Mouse (Mus musculus): ENCODE measurements at regions not wholly inside any gene's neighbourhood (a gene's known extent, or its start where the extent isn't known, plus 50 kb on each side); places are given as distances from the start of the nearest gene placed in this dataset.

DNA sequence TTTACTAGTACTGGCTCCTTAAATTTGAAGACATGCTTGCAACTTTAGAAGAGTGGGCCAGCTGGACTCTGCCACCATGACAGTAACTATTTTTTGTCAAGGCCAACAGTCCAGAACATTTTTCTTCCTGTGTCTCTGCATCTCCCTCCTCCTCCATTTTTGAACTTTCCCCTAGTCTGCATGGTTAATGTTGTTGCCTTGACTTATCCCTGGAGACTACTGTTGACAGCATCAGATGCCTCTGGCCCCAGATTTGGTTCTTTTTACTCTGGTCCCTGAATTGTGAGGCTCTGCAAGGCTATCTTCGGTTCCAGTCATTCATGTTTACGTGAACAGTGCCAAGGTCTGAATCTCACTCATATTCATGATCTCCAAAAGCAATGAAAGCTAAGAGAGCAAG is 724.4 kb upstream of the 2610301B20Rik start:
- DNase-seq, result no peak

DNA sequence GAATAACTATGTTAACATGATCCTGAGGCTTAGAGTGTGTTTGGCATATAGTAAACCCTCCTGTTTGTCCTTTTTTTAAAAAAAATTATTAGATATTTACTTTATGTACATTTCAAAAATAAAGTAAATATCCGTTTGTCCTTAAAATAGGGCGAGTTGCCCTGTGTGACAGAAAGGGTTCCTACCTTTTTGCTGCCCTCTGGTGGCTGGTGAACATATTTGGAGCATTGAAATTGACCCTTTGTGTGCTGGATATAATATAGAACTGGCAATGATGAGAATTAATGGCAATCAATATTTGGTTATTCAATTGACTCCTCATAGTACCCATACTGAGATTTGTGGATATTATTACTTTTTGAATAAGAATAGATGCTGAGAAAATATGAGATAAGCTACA is 723.8 kb upstream of the 2610301B20Rik start:
- peak; percentile 18 to 22 for DNase-seq

DNA sequence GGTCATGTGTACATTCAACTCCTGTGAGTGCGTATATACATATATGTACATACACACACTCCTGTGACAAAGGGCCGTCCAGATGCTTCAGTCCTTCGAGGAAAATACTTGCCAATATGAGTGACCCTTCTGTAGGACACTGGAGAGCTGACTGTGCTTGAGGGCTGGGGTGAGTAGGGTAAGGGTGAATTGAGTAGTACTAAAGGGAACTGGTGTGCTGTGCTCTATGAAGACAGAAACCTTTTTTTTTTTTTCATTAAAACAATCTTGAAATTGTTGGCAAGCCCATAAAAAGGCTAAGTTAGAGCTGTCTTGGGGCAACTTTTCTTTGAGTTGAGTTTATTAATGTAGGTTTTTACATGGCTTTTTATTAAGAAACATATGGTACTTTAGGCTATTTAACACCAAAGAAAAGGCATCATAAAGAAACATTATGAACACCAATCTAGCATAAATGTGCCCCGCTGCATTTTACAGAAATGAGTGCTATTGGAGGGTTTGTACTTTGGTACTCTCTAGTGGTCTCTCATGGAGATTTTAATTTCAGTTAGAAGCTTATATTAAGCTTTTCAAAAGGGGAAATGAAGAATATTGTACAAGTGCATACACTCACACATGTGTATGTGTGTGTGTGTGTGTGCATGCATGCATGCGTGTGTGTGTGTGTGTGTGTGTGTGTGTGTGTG is 718.5 kb upstream of the 2610301B20Rik start:
- DNase-seq, result no peak

DNA sequence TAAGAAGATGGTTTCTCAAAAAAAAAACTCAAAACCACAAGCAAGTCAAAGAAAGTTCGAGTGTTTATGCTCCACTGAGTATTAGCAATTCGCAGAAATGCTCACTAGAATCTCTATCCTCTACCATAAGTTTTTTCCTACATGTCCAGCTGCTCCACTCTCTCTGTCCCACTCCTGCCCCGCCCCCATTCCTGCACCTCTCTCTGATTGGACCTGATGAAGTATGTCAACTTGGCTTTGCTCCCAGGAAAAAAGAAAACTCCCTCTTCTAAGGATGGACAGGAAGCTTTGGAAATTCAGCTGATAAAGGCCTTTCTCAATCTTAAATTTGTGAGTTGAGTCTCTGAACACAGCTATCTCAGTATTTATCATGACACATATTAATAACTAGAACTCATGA is 684.4 kb upstream of the 2610301B20Rik start:
- no peak for DNase-seq

DNA sequence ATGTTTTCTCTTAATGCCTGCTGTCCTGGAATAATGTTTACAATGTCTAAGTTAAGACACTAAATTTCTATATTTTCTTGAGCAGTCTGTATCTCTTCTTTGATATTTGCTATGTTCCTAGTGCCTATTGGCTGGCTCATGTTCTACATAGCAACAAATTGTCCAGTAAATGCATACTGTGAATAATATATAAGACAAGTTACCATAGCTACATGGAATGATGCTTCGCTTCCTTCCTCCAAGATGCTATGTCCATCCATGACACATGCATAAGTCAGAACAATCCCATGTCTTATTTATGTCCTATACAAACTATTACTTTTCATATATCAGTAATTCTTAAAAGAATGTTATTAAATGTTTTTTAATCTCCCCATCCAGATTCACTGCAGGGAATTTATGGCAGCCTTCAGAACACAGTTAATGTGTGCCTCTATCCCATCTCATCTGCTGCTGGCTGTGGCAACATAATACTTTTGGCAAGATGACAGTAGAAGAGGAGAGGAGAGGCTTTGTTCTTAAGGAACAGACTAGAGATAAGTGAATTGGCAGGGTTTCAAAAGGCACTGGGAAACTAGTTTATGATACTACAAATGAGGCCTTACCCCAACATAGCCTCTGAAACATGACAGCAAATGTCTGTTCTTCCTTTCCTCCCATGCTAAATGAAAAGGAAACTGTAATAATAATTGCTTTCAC is 676.9 kb upstream of the 2610301B20Rik start:
- no peak for DNase-seq

DNA sequence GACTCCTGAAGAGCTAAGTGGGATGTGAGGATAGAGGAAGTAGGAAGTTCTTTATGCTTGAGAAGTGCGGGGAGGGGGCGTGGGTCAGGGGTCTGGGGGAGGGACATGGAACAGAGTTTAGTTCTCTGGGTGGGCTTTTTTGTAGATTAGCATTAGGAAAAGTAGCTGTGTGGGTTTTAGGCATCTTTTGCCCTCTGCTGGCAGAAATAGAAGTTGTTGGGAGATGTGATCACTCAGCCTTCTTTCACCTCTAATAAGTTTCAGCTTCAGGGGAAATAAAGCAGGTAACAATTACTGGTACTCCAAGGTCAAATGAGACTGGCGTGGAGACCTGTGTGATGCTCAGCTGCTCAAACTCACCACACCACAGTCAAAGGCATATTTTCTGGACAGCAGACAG is 672.5 kb upstream of the 2610301B20Rik start:
- DNase-seq, result no peak

DNA sequence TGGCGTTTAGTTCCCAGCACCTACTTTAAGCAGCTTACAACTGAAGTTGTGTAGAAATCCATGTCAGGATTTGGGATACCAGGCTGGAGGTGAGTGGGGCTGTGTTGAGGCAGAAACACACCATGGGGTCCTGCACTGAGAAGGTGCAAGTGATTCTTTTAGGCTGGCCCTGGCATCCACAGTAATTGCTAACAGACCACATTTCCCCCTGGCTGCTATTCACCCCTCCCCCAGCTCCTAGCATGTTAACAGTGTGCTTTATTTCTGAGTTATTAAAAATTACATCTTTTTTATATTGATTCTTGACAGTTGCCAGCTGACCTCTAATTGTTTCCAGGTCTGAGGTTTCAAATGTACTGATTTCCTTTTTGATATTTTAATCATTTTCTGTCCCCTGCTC is 670.1 kb upstream of the 2610301B20Rik start:
- DNase-seq, result no peak

DNA sequence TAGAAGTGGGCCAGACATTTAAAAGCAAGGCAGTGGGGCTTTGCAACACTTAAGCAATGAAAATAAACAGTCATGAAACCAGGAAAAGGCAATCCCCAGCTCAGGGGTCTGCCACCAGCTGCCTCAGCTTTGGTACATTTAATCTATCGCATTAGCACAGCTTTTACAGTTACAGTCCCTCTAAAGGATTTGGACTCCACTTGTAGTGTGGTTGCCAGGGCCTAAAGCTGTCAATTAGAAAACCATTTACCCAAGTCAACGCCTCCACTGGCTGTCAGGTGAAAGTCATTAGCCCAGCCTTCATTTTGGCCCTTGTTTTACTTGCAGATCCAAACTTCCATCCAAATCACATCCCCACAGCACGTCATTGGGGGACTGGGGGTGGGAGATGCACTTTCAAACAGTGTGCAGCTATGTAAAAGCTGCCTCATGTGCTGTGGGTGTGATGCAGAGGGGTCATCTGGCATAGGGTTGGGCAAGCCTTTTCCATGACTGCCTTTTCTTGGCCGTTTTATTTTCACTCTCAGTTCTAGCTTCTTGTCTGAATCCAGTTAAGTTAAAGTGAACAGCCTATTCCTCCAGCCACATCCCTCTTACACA is 664.9 kb upstream of the 2610301B20Rik start:
- no peak for DNase-seq

DNA sequence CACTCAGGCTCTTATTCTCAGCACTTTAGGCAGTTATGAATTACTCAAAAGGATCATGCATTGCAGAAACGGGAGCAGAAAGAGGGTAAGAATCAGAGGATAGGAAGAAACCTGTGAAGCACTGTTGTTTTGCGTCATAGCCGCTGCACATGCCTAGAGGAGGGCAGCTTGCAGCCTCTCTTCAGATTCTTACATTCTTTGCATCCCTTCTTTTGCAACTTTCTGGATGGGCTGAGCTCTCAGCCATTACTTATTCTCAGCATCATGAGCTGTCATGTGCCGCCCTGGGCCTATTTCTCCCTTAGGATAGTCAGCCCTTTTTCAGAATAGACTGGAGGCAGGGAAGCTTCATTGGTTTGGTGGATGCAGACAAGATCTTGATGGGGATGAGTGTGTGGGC is 663.0 kb upstream of the 2610301B20Rik start:
- no peak for DNase-seq

DNA sequence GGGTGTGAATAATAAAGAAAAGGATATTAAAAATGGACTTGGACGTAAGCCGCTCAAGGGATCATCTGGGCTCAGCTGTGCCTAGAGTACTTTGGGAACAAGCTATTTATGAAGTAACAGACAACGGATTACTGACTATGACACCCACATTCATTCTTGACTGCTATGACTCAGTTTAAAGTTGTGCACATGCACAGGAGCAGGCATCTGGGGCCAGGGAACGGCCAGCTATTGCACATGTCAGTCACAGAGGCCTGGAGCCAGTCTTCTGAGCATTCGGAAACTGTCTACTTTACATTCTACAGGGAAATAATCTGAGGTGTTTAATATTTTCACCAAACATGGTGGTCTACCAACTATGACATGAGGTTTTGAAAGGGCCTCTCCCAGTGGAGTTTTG is 639.0 kb upstream of the 2610301B20Rik start:
- DNase-seq, result no peak

DNA sequence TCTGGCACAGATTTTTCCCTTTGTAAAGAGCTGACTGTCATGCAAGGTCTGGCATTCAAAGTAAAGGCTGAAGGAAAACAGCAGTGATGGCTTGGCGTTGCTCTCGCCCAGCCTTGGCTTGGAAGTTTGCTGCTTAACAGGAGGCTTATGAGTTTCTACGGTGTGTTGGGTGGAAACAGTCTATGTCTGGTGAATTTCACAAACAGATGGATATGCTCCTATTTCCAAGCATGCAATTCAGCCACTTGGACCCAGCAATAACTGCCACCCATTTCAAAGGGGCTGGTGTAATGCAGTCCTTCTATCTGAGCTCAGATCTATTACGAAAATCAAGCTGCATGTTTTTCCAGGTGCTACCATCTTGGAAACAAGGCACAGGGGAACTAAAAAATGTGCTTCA is 632.2 kb upstream of the 2610301B20Rik start:
- DNase-seq, result no peak

DNA sequence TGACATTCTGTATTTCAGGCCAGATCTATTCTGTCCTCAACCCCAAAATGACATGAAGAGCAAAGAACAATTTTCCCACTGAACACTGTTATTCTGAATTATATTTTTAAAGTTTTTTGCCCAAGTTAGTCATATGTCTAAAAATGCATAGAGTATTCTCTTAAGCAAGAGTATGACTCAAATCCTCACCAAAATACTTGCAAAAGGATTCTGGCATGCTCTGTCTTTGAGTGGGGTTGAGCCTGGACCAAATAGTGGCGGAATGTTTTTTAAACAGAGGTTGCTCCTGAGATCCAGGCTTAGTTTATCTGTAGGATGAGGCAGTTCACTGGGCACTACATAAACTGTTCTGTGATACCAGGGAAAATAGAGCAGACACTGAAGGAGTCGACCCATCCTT is 631.4 kb upstream of the 2610301B20Rik start:
- no peak for DNase-seq

DNA sequence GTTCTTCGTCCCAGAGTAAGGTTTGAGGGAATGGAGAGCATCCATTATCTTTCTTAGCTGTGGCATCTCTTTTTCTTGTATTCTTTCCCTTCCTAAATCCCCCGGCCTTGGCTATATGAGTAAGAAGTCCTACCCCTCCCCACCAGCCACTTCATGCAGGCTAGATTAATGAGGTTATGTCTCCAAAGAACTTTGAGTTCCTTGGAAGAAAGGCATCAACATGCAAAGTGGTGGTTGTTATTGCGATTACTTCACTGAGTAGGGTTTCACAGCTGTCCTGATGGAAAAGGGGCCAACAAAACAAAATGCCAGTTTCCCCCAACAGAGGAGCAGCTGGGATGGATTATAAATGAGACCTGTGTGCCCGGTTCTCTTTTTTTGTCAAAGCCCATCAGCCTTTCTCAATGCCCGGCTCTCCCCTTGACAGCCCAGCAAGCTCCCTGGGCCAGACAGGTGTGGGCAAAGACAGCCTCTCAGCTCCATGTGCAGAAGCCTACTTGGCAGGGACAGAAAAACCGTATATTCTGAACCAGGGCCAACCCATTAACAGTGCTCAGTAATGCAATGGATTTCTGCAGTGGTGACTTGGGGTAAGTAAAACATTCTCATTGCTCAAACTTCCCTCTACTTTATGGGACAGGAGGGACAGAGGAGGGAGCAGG is 620.1 kb upstream of the 2610301B20Rik start:
- DNase-seq, result no peak

DNA sequence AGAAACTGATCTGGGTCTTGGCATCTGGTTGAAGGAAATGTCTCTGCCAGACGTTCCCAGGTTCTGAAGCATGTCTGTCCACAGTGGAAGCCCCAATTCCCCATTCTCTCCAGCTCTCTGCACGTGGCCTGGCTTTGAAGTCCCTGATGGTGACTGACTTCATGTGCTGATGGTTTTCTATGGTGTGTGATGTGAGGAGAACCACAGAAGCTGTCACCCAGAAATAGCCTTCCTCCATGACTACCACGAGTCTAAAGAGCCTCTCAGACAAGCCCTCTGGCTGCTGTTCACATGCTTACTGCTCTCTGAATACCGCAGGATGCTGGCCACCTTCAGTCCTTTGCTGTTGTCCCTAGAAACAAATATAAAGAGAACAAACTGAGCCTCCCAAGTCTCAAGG is 616.8 kb upstream of the 2610301B20Rik start:
- DNase-seq, result no peak

DNA sequence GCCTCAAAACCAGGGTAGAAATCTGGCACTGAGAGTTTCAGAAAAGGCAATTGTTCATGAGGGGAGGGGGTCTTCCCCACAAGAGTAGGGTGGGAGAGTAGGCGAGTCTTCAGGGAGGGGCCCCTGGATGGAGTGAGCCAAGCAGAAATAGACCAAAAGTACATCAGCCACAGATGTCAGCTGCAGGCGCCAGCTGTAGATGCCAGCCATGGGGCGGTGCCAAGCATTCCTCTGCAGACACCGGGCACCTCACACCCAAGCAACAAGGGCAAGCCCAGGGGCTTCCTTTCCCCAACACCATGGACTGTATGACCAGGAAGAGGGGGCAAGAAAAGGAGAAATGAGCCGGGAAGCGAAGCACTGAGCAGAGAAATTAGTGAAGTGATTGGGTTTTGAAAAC is 613.9 kb upstream of the 2610301B20Rik start:
- DNase-seq, result no peak

DNA sequence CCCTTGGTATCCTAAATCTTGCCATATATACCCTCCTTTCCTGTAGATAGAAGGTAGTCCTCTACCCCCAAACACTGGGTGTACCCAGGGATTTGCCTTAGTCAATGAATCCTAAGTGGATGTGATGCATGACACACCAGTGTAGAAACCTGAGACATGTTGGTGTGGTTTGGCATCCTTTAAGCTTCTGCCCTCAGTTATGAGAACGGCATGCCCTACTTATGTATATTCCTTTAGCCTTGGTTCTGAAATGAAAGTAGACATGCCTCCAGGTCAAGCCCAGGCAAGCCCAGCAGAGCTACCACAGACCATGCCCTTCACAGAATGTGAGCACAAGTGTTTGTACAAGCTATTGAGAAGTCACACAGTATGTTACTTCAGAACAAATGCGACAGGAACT is 608.4 kb upstream of the 2610301B20Rik start:
- no peak for DNase-seq

DNA sequence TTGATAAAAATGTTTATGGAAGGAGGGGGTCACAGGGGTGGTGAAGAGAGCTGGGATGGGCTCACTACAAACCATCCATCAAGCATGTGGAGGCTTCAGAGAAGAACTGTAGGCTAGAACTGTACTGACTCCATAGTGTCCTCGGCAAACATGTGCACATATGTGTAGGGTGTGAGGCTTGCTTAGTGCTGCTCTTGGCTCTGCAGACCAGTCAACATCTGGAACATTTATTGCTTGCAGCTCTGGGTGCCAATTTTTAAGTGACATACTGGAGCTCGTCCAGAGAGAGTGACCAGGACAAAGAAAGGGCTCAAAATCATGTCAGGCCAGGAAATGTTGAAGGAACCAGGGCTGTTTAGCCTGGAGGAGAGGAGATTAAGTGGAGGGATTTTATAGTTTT is 588.7 kb upstream of the 2610301B20Rik start:
- DNase-seq, result no peak

DNA sequence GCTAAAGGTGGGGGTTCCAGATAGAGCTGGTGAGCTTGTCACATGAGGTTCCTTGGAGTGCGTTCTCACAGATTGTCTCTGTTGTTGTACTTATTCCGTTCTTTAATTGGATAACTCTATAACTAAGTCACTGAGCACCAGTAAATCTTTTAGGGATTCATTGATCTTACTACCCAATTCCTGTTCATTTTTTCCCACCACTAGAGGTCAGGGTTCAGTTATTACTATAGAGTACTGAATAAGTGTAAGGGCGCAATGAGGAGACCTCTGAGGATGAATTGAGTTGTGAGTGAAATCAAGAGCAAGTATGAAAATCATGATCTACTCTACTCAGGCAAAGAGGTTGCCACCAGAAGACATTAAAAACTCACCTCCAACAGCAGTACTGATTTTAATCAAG is 584.0 kb upstream of the 2610301B20Rik start:
- no peak for DNase-seq

DNA sequence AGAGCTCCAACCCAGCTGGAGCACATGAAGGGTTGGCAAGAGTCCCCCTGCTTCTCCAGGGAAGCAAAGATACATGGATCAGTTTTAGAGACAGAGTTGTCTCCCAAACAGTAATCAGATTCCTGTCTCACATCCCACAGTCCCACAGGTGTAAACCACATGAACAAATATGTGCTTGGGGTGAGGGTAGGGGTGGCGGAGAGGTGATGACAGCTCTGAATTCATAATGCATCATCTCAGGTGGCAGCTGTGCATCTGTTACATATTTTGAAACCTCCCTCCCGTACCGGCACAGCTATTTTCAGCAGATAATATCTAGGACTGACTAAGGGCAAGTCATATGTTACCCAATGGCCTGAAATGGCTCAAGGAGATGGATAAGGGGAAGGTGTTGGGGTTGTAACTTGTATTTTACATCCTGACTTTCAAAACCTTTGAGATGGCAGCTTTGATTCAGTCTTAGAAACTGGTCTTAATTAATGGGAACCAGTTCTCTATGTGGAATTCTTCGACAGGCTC is 579.2 kb upstream of the 2610301B20Rik start:
- DNase-seq, result no peak

DNA sequence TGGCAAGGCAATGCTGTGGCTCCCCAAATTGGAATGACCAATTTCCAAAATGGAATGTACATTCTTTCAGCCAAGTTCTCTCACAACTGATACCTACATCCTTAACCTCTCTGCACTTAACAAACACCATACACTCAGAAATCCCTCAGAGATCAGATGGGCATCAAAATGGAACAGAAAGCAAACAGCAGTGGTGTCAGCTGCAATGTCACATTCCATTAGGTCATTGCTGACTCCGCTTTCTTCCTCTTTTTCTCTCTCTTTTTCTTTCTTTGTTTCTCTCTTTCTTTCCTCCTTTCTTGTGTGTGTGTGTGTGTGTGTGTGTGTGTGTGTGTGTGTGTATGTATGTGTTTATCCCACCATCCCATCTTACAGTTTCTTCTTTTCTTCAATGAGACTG is 578.1 kb upstream of the 2610301B20Rik start:
- DNase-seq, result no peak

DNA sequence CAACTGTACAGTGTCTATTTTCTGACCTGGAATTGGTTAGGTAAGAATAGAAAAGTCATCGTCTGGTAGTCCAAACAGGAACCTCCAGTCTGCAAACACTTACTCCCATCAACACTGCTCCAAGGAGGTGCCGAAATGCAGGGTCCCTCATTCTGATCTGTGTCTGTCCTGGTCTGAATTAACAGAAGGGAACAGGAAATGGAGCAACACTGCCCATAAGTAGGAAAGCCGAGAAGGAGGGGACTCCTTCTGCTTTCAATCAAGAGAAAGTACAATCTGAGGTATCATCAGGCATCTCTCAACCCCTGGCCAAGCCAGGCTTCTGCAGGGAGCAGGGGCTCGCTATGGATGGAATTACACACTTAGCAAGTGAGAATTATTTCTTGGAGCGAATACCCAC is 562.4 kb upstream of the 2610301B20Rik start:
- DNase-seq, result no peak

DNA sequence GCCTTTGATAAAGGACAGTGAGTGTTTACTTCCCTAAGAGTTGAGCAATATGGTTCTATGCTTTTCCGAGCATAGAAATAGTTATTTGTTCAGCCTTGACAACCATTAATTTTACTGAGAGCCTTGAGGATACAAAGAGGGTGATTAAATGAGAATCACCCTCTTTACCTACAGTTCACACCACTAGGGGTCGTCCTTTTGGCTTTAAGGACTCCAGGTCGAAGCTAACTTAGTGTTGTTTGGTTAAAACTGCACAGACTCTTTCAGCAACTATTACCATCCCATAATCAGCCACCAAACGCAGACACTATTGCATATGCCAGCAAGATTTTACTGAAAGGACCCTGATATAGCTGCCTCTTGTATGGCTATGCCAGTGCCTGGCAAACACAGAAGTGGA is 559.2 kb upstream of the 2610301B20Rik start:
- DNase-seq, result no peak

DNA sequence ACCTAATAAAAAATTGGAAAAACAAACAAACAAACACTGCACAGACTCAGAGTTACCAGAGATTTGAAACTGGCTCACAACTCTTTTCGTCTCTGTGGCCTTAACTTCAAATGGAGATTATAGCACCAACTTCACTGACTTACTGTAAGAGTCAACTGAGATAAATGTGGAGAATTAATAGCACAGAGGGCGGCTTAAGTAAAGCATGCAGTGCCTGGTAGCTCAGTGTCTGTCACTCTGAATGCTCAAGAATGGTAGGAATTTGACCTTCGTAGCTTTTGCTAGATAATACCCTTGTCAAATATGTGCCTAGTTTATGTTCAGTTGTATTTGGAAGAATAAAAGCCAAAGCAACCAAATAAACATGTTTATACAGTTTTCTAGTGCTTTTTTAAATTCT is 558.4 kb upstream of the 2610301B20Rik start:
- no peak for DNase-seq

DNA sequence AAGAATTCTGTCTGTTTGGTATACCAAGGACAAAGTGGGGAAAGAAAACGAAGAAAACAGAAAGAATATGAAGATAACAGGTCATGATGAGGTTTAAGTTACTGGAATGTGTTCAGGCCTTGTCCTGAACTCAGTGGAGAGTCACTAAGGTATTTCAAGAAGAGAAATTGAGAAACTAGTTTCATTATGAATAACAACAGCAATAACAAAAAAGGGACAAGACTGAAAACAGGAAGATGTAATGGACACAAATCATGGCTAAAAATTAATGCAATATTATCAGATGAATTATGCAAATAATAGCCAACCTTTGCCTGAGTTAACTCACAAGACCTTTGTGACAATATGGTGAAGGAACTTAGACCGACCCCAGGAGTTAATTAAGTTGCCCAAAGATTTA is 530.2 kb upstream of the 2610301B20Rik start:
- no peak for DNase-seq
